Mouse (Mus musculus): ENCODE data around the gene Grhpr. TPM values are rescaled to one million over a fixed set of nuclear protein-coding genes. Genes with fewer than 3 reads are reported as not detected.
"Not testable (repeated sequence)": the region's sequence is repeated elsewhere in the genome, so short reads cannot be mapped to it uniquely, and the experiment has no call there.

Grhpr gene
- polyA plus RNA-seq, 1 experiment from 2014 or later: 39.0 TPM

- H3K4me2 ChIP-seq (replicated peaks; ENCODE audit: low read depth, low read length): no peak overlapping the region
- H3K9me3 ChIP-seq (ENCODE audit: control insufficient read depth, low read length): no peaks in the 10 kb centered on the region
- H3K4me1 ChIP-seq (replicated peaks; ENCODE audit: control insufficient read depth, insufficient read depth, low read length): no peaks in the 10 kb centered on the region
- no peak for DNase-seq (ENCODE audit: low spot score)
- no peaks in the 10 kb centered on the region for H3K36me3 ChIP-seq (ENCODE audit: control insufficient read depth, insufficient read depth, low read length)
- H3K9ac ChIP-seq (ENCODE audit: low read depth, low read length): no peak overlapping the region
- WGBS: 88% methylated on average over 13 of the region's 13 CpGs
- H3K27me3 ChIP-seq (ENCODE audit: control insufficient read depth, insufficient read depth, low read length): no peaks in the 10 kb centered on the region
- no peak overlapping the region for H3K27ac ChIP-seq (ENCODE audit: low read depth, low read length)
- no peak for ATAC-seq (ENCODE audit: low FRiP score)
- no peak overlapping the region for H3K4me3 ChIP-seq (ENCODE audit: low read depth, low read length)
Measured at GRCm38 (mm10) chr4:45037455-45038410, 56.5 kb downstream of the Grhpr start.

- H3K4me2 ChIP-seq (replicated peaks; ENCODE audit: low read depth, low read length); H3K9me3 ChIP-seq (ENCODE audit: control insufficient read depth, low read length); H3K27me3 ChIP-seq (ENCODE audit: control insufficient read depth, insufficient read depth, low read length); H3K36me3 ChIP-seq (ENCODE audit: control insufficient read depth, insufficient read depth, low read length); ATAC-seq (ENCODE audit: low FRiP score); H3K27ac ChIP-seq (ENCODE audit: low read depth, low read length); H3K4me1 ChIP-seq (replicated peaks; ENCODE audit: control insufficient read depth, insufficient read depth, low read length); H3K9ac ChIP-seq (ENCODE audit: low read depth, low read length); H3K4me3 ChIP-seq (ENCODE audit: low read depth, low read length): not testable (repeated sequence)
- DNase-seq (ENCODE audit: low spot score): peak; percentile 20
- WGBS: 62% methylated on average over 8 of the region's 8 CpGs
Measured at GRCm38 (mm10) chr4:45038879-45039278, 57.7 kb downstream of the Grhpr start.

GRCm38 (mm10) chr4:45039546-45039945 is 58.4 kb downstream of the Grhpr start:
- ATAC-seq (ENCODE audit: low FRiP score); H3K27ac ChIP-seq (ENCODE audit: low read depth, low read length); H3K36me3 ChIP-seq (ENCODE audit: control insufficient read depth, insufficient read depth, low read length); H3K4me3 ChIP-seq (ENCODE audit: low read depth, low read length); H3K9me3 ChIP-seq (ENCODE audit: control insufficient read depth, low read length); H3K4me1 ChIP-seq (replicated peaks; ENCODE audit: control insufficient read depth, insufficient read depth, low read length); H3K27me3 ChIP-seq (ENCODE audit: control insufficient read depth, insufficient read depth, low read length); DNase-seq (ENCODE audit: low spot score); H3K9ac ChIP-seq (ENCODE audit: low read depth, low read length); H3K4me2 ChIP-seq (replicated peaks; ENCODE audit: low read depth, low read length): not testable (repeated sequence)
- 95% methylated on average over 7 of the region's 7 CpGs for WGBS

Other genes starting within 250 kb of the Grhpr start
- gene Zcchc7, start 225.5 kb upstream of the Grhpr start, polyA plus RNA-seq (2014; fragmentation: Nextera tagmentation; extraction: Ambion mirVana): 24.4 and 31.3 TPM in 2 replicates
- 42.7 and 44.9 TPM in 2 replicates for gene Zbtb5, start 31.0 kb downstream of the Grhpr start, polyA plus RNA-seq (2014; fragmentation: Nextera tagmentation; extraction: Ambion mirVana)
- 61.7 and 62.3 TPM in 2 replicates for gene Polr1e, start 37.2 kb downstream of the Grhpr start, polyA plus RNA-seq (2014; fragmentation: Nextera tagmentation; extraction: Ambion mirVana)
- gene Fbxo10, start 103.2 kb downstream of the Grhpr start, polyA plus RNA-seq (2014; fragmentation: Nextera tagmentation; extraction: Ambion mirVana): 5.1 and 5.6 TPM in 2 replicates
- 166 and 180 TPM in 2 replicates for gene Tomm5, start 126.7 kb downstream of the Grhpr start, polyA plus RNA-seq (2014; fragmentation: Nextera tagmentation; extraction: Ambion mirVana)
- gene Frmpd1, start 203.5 kb downstream of the Grhpr start, polyA plus RNA-seq (2014; fragmentation: Nextera tagmentation; extraction: Ambion mirVana): 1.6 and 1.9 TPM in 2 replicates

All from hindbrain, embryonic 11.5 days (tissue).